Mouse (Mus musculus): ENCODE data around the gene Slc6a6.
A peak's percentile ranks its signal among the peaks of the same experiment; 100 is the strongest.

Slc6a6 gene

DNA sequence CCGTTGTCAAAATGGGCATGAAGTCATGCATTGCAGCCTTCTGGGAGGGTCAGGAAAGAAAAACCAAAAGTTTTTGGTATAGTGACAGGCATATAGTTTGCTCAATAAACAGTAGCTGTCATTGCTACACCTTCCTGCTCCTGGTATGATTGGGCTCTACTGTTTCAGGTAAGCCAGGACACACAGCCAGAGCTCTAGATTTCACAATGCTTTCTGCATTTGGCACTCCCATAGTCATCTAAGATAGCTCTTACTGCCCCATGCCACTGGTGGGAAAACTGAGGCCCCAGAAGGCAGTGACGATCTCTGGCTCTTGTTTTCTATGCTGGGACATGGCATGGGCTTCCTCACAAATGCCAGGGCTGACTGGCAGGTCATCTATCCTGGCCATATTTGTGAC lies 19.6 kb downstream of the Slc6a6 start:
- no peak for DNase-seq (ENCODE audit: low spot score)

DNA sequence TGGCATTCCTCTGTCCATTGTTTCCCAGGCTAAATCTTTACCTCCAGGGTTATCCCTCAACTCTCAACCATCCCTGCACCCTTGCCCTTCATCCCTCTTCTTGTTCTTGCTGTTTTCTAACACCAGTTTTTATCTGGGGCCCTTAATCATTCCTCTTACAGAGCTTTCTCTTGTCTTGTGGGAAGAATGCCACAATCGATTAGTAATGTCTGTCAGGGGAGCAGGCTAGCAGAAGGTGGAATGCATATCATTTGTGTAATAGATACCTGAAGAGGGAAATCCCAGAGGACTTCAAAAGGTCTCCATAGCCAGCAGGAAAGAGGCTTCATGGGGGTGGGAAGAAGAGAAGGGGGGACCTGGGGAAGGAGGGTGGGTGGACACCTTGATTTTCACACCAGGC lies 20.6 kb downstream of the Slc6a6 start:
- DNase-seq (ENCODE audit: low spot score) = no peak

DNA sequence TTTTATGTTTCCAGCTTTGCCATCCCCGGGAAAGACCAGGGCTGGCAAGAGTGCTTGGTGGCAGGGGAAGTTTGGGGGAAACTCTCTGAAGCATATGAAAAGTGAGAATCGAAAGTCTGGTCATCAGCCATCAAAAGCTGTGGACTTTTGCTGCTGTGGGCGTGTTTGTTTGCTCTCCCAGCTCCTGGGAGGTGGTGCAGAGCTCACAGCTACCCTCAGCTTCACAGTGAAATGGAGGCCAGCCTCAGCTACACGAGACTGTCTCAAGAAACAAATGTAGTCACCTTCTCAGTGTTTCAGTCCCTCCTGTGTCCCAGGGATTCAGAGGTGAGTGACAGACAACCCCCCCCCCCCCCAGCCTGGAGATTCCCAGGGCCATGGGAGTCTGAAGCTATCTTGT lies 21.8 kb downstream of the Slc6a6 start:
- no peak for DNase-seq (ENCODE audit: low spot score)

DNA sequence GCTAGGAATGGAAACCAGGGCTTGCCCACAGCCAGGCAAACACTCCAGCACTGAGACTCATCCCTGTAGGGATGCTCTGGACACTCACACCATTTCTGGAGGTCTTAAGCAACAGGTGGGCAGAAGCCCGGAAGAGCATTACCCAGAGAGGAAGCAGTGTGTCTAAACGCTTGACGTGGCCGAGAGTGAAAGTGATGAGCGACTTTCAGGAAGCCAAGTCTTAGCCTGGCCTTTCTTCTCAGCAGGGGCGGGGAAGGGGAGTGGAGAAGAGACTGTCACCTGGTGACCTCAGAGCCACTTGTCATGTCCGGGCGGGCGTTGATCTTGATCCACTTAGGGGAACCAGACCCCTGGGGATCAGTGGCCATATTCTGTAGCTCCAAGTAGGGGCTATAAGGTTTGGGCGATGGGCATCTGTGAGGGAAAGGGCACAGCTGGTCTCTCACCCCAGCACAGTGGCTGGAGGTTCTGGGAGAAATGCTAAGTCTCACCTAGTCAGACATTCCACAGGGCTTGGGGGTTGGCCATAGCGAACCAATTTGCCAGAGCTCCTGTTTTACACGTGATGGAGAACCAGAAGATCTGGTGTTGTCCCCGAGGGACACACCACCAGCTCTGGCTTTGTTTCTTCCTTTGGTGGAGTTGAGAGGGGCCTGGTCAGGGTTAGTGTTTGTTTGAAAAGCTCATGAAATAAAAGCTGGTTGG lies 22.4 kb downstream of the Slc6a6 start:
- no peak for DNase-seq (ENCODE audit: low spot score)

DNA sequence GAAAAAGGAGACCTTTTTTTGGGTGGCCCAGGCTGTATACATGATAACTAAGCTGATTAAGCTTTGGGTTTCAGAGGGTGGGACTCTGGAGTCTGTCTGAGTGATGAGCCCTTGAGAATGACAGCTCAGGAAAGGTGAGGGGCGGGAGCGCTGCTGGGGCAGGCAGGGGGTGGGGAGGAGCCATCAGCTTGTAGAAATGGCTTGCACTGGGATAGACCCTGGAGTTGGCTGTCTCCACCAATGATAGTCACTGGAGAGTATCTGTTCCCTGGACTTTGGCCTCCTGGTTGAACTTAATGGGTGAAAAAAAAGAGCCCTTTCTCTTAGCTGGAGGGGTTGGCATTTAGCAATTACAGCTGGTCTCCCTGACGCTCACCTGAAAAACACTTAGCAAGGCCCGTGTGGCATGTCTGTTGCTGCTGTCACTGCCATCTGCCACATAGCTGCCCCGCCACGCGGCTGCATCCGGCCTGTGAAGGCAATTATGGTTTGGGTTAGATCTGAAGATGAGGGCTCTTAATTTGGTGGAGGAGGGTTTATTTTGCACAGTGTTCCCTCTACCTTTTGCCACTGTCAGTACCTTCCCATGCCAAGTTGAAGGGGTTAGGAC lies 23.5 kb downstream of the Slc6a6 start:
- DNase-seq (ENCODE audit: low spot score) = no peak

DNA sequence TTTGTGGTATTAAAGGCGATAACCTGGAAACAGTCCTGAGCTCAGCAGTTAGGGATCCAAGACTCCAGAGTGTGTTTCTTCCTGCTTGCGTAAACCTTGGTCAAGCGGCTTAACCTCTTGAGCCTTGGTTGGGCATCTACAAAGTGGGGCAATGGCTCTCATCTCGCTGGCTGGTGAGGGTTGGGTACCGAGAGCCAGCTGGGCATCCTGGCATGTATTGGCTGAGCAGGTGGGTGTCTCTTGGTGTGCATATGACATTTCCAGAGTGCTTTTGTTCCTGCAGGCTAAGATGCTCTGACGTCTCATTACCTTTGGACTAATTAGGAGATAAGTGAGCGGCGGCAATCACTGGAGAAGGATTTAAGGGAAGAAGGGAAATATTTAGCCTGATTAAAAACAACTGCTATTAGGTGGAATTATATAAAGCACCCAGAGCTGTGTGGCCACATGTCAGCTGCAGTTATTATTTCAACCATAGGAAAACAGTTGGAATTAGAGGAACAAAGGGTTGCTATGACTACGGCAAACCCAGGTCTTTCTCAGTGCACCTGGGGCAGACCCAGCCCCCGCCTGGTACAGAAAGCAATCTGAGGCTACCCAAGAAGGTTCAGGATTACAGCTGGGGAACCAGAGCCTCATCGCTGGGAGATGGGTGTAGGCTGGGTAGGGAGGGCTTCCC lies 24.2 kb downstream of the Slc6a6 start:
- DNase-seq (ENCODE audit: low spot score) = no peak

DNA sequence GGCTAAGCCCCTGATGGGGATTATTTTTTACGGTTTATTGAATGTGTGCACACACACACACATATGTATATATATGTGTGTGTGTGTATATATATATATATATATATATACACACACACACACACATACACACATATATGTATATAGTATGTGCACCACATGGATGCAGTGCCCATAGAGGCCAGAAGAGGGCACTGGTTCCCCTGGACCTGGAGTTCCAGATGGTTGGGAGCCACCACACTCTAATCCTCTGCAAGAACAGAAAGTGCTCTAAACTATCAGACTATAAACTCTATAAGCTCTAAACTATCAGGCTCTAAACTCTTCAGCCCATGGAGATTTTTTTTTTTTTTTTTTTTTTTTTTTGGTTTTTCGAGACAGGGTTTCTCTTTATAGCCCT lies 25.1 kb downstream of the Slc6a6 start:
- no peak for DNase-seq (ENCODE audit: low spot score)

DNA sequence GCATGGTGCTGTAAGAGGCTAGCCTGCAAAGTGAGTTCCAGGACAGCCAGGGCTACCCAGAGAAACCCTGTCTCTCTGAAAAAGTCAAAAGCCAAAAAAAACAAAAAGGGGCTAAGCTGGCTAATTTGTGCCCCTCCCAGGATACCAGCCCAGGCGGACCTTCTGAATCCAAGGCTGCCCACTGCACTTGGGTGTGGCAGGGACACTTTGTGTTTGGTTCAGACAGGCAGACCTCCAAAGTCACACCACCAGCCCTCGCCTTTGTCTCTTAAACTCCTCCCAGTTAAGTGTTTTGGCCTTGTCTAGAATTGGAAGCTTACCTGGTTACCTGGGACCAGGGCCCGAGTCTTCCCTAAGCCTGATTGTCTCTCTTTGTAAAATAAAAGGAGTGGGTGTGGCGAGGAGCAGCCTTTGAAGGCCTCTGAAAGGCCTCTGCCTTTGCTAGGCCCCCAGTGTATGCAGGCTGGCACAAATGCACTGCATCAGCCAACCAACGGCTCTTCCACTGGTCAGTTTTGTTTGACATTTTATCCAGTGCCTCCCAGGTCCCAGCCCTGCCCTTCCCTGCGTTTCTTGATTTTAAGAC lies 26.6 kb downstream of the Slc6a6 start:
- no peak for DNase-seq (ENCODE audit: low spot score)

DNA sequence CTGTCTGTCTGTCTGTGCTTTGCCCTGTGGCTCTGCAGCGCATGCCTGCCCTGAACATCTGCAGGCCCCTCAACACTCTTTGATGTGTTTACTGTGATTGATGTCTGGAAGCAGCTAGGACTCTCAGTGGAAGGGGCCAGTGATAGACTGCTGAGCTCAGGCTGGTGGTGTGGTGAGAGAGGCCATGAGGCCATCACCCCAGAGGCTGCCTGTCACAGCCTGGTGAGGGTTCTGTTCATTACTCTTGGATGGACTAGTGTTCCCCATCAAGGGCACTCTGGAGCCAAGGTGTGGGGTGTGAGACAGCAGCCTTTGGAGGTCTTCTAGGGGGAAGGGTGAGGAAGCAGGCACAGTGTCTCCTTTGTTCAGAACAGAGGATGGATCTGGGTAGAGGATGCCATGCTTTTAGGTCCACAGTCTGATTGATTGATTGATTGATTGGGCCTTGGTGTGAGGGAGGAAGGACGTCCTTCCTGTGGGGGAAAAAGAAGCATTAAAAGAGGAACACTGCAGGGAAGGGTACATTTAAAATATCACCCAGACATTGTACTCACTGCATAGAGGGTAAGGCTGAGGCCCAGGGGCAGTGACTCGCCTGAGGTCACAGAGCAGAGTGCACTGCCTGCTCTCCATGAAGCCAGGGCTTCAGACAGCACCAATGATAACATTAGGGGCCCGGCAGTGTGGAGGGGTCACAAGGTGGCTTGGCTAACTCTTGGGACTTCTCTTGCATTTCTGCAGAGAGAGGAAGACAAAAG lies 28.4 kb downstream of the Slc6a6 start:
- DNase-seq (ENCODE audit: low spot score) = no peak

GRCm38 (mm10) chr6:91712855-91713331 lies 29.0 kb downstream of the Slc6a6 start:
- peak; percentile 77 for DNase-seq (ENCODE audit: low spot score)

DNA sequence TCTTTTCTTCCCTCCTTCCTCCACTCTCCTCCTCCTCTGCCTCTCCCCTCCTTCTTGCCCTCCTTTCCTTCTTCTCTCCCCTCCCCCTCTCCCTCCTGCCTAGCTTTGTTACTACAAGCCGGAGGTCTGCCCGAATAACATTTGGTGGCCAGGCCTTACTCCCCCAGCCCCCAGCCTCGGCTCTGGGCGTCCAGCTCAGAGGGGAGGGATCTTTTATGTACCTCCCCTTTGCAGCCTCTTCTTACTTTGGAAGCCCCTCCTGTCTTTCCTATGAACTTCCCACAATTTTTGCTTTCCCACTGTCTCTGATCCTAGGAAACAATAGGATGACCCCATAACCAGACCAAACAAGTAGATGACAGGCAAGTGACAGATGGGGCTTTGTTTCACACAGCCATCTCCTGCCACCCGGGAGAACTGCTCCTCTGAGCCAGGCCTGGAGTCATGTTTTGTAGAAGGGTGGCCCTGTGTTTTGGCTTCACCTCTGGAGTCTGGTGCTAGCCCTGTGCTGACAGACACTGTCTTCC lies 29.6 kb downstream of the Slc6a6 start:
- DNase-seq (ENCODE audit: low spot score) = no peak

GRCm38 (mm10) chr6:91715023-91715422 lies 31.2 kb downstream of the Slc6a6 start:
- DNase-seq (ENCODE audit: low spot score) = no peak

- no peak for DNase-seq (ENCODE audit: low spot score)
Observed at GRCm38 (mm10) chr6:91715988-91716810, 32.3 kb downstream of the Slc6a6 start.

GRCm38 (mm10) chr6:91718067-91718466 lies 34.2 kb downstream of the Slc6a6 start:
- DNase-seq (ENCODE audit: low spot score) = no peak

DNA sequence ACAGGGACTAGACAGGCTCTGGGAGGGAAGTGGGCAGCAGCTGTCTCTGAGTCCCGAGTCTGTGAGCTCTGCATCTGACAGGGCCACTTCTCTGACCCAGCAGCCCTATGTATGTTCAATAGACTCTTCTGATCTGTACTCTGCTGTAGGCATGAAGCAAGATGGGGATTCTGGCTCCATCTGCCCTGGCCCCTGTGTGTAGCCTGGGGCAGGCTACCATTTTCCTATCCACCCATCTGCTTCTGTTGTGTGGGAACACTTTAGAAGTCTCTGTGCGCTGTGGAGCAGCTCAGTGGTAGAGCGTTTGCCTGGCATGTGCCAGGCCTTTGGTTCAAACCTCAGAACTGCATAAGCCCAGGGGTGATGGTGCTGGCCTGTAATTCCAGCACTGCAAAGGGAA lies 34.8 kb downstream of the Slc6a6 start:
- DNase-seq (ENCODE audit: low spot score) = no peak

DNA sequence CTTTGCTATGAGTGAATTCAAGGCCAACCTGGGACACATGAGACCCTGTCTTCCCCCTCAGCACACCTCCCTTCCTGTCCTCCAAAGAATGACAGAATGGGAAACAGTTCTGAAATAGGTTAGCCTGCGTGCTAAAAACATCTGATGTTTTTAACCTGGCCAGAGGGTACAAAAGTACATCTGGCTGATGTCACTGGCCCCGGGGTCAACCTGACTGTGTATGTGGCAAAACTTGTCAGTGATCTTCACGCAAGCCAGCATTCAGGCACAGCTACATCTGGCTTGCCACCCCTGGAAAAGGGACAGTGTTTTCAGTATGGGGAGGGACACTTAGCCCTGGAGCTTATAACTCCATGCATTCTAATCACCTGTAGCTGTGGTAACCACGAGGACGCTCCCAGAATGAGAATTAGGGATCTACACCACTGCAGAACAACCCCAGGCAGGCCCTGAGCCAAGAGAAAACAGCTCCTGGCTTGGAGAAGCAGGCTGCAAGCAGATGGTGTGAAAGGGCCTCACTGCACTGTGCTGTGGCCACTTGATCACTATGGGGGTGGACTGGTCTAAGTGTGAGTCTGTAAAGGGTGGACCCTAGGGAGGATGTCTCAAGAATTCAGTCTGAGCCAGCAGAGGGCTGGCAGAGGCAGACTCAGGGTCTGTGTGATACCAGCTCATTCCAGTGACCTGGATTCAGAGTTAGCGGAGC lies 35.3 kb downstream of the Slc6a6 start:
- DNase-seq (ENCODE audit: low spot score) = peak; percentile 85

- peak; percentile 81 for DNase-seq (ENCODE audit: low spot score)
Observed at GRCm38 (mm10) chr6:91719865-91720533, 36.1 kb downstream of the Slc6a6 start.

DNA sequence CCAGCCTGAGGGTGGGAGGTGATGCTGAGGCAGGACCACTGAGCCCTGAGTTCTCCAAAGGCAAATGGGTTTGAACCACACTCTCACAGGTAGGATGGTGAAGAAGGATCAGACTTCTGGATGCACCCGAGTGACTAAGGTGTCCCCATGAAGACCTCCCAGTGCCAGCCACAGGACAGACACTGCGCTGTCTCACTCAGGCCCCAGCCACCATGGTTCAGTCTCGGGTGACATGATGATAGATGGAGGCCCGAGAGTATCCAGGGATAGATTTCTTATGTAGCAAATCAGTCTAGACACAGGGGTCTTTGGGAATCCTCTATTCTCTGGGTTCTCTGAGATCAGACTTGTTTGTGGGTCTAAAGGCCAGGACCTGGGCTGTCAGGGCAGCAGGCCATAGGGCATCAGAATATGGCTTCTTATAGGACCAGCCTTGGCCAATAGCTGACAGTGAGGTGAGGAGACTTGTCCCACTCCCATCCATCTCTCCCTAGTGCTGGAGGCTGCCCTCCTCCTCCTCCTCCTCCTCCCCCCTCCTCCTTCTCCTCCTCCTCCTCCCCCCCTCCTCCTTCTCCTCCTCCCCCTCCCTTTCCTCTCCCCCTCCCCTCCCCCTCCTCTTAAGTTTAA lies 36.8 kb downstream of the Slc6a6 start:
- DNase-seq (ENCODE audit: low spot score) = no peak

DNA sequence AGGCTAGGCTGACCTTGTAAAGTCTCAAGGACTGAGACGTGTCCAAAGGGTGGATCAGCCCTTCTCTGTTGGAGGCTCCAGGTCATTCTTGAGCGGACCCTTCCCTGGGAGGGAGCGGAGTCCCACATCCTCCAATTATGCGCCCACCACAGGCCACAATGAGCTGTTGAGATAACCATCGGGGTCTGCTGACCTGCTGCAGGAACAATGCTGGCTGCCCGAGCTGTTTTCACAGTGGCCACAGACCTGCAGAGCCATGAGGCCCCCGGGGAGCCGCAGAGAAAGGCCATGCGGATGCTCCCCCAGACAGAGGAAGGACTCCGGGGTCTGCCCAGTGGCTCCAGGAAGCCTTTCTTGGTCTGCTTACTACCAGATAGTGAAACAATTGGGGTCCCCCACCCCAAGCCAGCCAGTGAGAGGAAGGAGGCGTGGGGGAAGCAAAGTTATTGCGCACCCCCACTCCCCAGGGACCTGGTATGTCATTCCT lies 37.4 kb downstream of the Slc6a6 start:
- no peak for DNase-seq (ENCODE audit: low spot score)
